Mouse (Mus musculus): ENCODE measurements around the gene Cacng6. TPM values are rescaled to one million over a fixed set of nuclear protein-coding genes. Genes with fewer than 3 reads are reported as not detected.

The Cacng6 gene
- polyA plus RNA-seq (2015; fragmentation: Nextera tagmentation; extraction: Ambion mirVana): 0.33 TPM in 1 of 2 replicates, not detected in the other

GRCm38 (mm10) chr7:3423895-3424294 lies at the start of gene Cacng6:
Gene Cacng6 (plus strand): TSS chr7:3424195.
- Histone ChIP-seq H3K9ac (no peak within 1 kb of the TSS), H3K4me2 (replicated peaks) (peak within 1 kb of the TSS; percentile 50), H3K27ac (no peak within 1 kb of the TSS), H3K9me3 (no peaks in the 10 kb centered on the region), H3K27me3 (replicated peaks) (peaks cover 32% of the 10 kb centered on the region), H3K4me1 (replicated peaks) (peaks cover 3% of the 10 kb centered on the region; the same call in 1 of the 2 replicates), H3K36me3 (no peaks in the 10 kb centered on the region), H3K4me3 (replicated peaks) (peak within 1 kb of the TSS; percentile 20)
- ATAC-seq: no peak
- 53% methylated on average over 4 of the region's 4 CpGs for WGBS

- no peak for ATAC-seq
- Histone ChIP-seq H3K4me1 (replicated peaks) (no peaks in the 10 kb centered on the region), H3K9ac (no peak overlapping the region), H3K4me3 (replicated peaks) (no peak overlapping the region), H3K27me3 (replicated peaks) (no peaks in the 10 kb centered on the region), H3K4me2 (replicated peaks) (no peak overlapping the region), H3K27ac (no peak overlapping the region), H3K9me3 (no peaks in the 10 kb centered on the region), H3K36me3 (no peaks in the 10 kb centered on the region)
- 60% methylated on average over 4 of the region's 4 CpGs for WGBS
Observed at GRCm38 (mm10) chr7:3376831-3377230, 47.2 kb upstream of the Cacng6 start.

DNA sequence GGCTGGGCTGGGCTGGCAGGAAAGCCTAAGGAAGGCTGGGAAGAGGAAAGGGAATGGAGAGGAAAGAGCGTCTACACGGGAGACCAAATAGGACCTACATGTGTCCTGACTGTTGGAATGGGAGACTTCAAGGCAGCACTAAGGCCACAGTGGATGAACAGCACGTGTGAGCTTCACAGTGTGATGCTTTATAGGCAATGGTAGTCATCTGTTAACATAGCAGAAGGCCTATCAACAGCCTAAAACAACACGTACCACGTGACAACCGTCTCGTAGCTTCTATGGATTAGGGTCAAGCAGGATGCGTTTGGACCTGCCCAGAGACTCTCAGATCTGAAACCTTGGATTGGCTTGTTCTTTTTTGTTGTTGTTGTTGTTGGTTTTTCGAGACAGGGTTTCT lies 41.9 kb upstream of the Cacng6 start:
- no peaks in the 10 kb centered on the region for H3K36me3 ChIP-seq
- H3K4me2 ChIP-seq (replicated peaks): no peak overlapping the region
- no peaks in the 10 kb centered on the region for H3K9me3 ChIP-seq
- 84% methylated on average over 9 of the region's 9 CpGs for WGBS
- no peaks in the 10 kb centered on the region for H3K27me3 ChIP-seq (replicated peaks)
- no peaks in the 10 kb centered on the region for H3K4me1 ChIP-seq (replicated peaks)
- H3K4me3 ChIP-seq (replicated peaks): no peak overlapping the region
- no peak for ATAC-seq
- H3K9ac ChIP-seq: no peak overlapping the region
- H3K27ac ChIP-seq: no peak overlapping the region

GRCm38 (mm10) chr7:3384807-3385319 lies 39.1 kb upstream of the Cacng6 start:
- H3K27me3 ChIP-seq (replicated peaks): no peaks in the 10 kb centered on the region
- no peak overlapping the region for H3K4me2 ChIP-seq (replicated peaks)
- no peaks in the 10 kb centered on the region for H3K9me3 ChIP-seq
- H3K4me1 ChIP-seq (replicated peaks): no peaks in the 10 kb centered on the region
- no peak overlapping the region for H3K4me3 ChIP-seq (replicated peaks)
- WGBS: 90% methylated on average over 5 of the region's 5 CpGs
- no peak for ATAC-seq
- no peak overlapping the region for H3K9ac ChIP-seq
- H3K27ac ChIP-seq: no peak overlapping the region
- H3K36me3 ChIP-seq: no peaks in the 10 kb centered on the region

GRCm38 (mm10) chr7:3386036-3386730 lies 37.8 kb upstream of the Cacng6 start:
- no peaks in the 10 kb centered on the region for H3K9me3 ChIP-seq
- H3K4me1 ChIP-seq (replicated peaks): no peaks in the 10 kb centered on the region
- WGBS: 75% methylated on average over 6 of the region's 6 CpGs
- no peaks in the 10 kb centered on the region for H3K27me3 ChIP-seq (replicated peaks)
- no peak overlapping the region for H3K27ac ChIP-seq
- no peak overlapping the region for H3K4me2 ChIP-seq (replicated peaks)
- ATAC-seq: no peak
- H3K4me3 ChIP-seq (replicated peaks): no peak overlapping the region
- H3K36me3 ChIP-seq: no peaks in the 10 kb centered on the region
- no peak overlapping the region for H3K9ac ChIP-seq

- Histone ChIP-seq H3K36me3 (no peaks in the 10 kb centered on the region), H3K4me1 (replicated peaks) (no peaks in the 10 kb centered on the region), H3K27me3 (replicated peaks) (no peaks in the 10 kb centered on the region), H3K9me3 (no peaks in the 10 kb centered on the region), H3K4me3 (replicated peaks) (no peak overlapping the region), H3K4me2 (replicated peaks) (no peak overlapping the region), H3K27ac (no peak overlapping the region), H3K9ac (no peak overlapping the region)
- no peak for ATAC-seq
- WGBS: 83% methylated on average over 18 of the region's 18 CpGs
Observed at GRCm38 (mm10) chr7:3387761-3388160, 36.2 kb upstream of the Cacng6 start.

- Histone ChIP-seq H3K36me3 (no peaks in the 10 kb centered on the region), H3K9ac (no peak overlapping the region), H3K4me2 (replicated peaks) (no peak overlapping the region), H3K27ac (no peak overlapping the region), H3K4me1 (replicated peaks) (no peaks in the 10 kb centered on the region), H3K27me3 (replicated peaks) (no peaks in the 10 kb centered on the region), H3K4me3 (replicated peaks) (no peak overlapping the region), H3K9me3 (no peaks in the 10 kb centered on the region)
- ATAC-seq: no peak
- 62% methylated on average over 6 of the region's 6 CpGs for whole genome bisulfite sequencing
Observed at GRCm38 (mm10) chr7:3388885-3389284, 35.1 kb upstream of the Cacng6 start.

DNA sequence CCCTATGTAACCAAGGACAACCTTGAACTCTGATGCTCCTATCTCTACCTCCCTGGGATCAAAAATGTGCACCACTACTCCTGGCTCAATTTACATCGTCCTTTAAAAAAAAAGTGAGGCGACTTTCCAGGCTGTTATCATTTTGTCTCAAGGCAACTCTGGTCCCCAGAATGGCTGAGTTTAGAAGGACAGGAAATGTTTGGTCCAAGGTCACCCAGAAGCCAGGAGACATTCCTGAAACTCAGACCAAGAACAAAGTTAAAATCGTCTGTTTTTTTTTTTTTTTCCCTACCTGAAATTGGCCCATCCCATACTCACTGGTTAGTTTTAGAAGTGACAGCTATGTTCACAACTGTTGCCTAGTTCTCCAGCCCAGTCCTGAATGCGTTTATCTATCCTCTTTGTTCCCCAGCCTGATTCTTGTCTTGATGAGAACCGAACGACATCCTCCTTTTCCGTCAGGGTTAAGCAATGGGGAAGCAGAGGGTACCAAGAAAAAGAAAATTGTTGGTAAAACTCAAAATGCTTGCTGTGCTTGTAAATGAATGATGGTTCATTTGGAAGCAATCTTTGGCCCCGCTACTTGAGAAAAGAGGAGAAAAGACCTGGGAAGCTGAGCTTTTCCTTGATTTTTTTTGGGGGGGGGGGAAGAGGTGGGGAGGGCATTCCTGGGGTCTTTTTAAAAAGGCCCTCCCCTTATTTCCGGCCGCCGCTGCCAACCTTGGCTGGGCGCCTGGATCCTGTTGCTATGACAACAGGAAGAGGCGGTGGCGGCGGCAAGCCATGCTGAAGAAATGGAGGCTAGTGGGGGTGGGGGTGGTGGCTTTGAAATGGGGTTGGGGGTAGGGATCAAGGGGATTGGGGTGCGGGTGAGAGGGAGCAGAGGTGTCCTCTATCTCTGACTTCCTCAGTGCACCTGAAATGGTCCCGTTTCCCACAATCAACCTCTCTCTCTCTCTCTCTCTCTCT lies 34.3 kb upstream of the Cacng6 start:
- ATAC-seq: no peak
- H3K36me3 ChIP-seq: no peaks in the 10 kb centered on the region

GRCm38 (mm10) chr7:3390413-3391080 lies 33.4 kb upstream of the Cacng6 start, which contains the start of gene Cacng8:
Gene Cacng8 (plus strand): TSS chr7:3390683.
- peak within 1 kb of the TSS; percentile 54 for H3K4me2 ChIP-seq (replicated peaks)
- no peaks in the 10 kb centered on the region for H3K27me3 ChIP-seq (replicated peaks)
- no peak within 1 kb of the TSS for H3K9ac ChIP-seq
- no peaks in the 10 kb centered on the region for H3K36me3 ChIP-seq
- ATAC-seq: no peak
- H3K27ac ChIP-seq: no peak within 1 kb of the TSS
- 0% methylated on average over 7 of the region's 7 CpGs for WGBS
- H3K4me1 ChIP-seq (replicated peaks): no peaks in the 10 kb centered on the region
- peak within 1 kb of the TSS; percentile 26 for H3K4me3 ChIP-seq (replicated peaks)
- H3K9me3 ChIP-seq: no peaks in the 10 kb centered on the region

More for the DNA sequence above, 34.3 kb upstream of the Cacng6 start:
- Histone ChIP-seq H3K27me3 (replicated peaks) (no peaks in the 10 kb centered on the region), H3K4me1 (replicated peaks) (no peaks in the 10 kb centered on the region), H3K4me3 (replicated peaks) (peak overlapping the region; percentile 19; the same call in 1 of the 2 replicates), H3K9ac (no peak overlapping the region), H3K4me2 (replicated peaks) (peak overlapping the region; percentile 54), H3K27ac (no peak overlapping the region), H3K9me3 (no peaks in the 10 kb centered on the region)
- WGBS: 2% methylated on average over 17 of the region's 17 CpGs

GRCm38 (mm10) chr7:3391081-3391451 lies 32.9 kb upstream of the Cacng6 start:
- Histone ChIP-seq H3K4me3 (replicated peaks) (peak overlapping the region; percentile 26), H3K4me1 (replicated peaks) (no peaks in the 10 kb centered on the region), H3K4me2 (replicated peaks) (peak overlapping the region; percentile 54), H3K36me3 (no peaks in the 10 kb centered on the region), H3K27me3 (replicated peaks) (no peaks in the 10 kb centered on the region), H3K27ac (no peak overlapping the region), H3K9ac (no peak overlapping the region), H3K9me3 (no peaks in the 10 kb centered on the region)
- 5% methylated on average over 12 of the region's 12 CpGs for WGBS
- no peak for ATAC-seq

DNA sequence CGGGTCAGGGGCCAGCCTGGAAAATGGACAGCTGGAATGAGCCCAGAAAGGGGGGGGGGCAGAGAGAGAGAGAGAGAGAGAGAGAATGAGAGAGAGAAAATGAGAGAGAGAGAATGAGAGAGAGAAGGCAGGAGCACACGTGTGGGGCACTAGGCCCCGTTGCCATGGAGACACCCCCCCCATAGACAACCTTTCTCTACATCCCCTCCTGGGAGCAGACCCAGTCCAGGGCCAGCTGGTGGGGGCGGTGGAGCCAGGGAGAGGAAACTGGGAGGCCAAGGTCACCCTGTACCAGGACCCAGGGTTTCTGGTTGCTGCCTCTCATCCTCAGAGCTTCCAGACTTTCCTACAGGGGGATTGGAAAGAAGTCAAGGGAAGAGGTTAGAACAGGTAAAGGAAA lies 32.2 kb upstream of the Cacng6 start:
- H3K4me2 ChIP-seq (replicated peaks): peak overlapping the region; percentile 54; the same call in 1 of the 2 replicates
- H3K27ac ChIP-seq: no peak overlapping the region
- WGBS: 18% methylated on average over 4 of the region's 4 CpGs
- no peaks in the 10 kb centered on the region for H3K9me3 ChIP-seq
- no peak for ATAC-seq
- no peak overlapping the region for H3K9ac ChIP-seq
- no peaks in the 10 kb centered on the region for H3K27me3 ChIP-seq (replicated peaks)
- no peak overlapping the region for H3K4me3 ChIP-seq (replicated peaks)
- no peaks in the 10 kb centered on the region for H3K4me1 ChIP-seq (replicated peaks)
- no peaks in the 10 kb centered on the region for H3K36me3 ChIP-seq

DNA sequence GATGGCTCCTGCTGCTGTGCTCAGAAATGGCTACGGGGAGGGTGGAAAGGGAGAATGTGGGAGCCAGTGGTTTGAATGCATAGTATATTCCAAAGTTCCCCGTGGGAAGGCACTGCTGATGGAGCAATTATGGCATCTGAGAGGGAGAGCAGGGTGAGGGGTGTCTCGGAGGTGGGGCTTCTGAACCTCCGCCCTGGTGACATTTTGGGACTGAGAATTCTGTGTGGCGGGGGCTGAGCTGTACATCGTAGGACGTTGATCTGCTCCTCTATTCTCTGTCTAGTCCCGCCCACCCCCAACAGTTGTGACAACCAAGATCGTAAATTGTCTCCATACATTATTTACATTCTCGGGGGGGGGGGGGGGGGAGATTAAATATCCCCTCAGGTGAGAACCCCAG lies 26.6 kb upstream of the Cacng6 start:
- Histone ChIP-seq H3K4me2 (replicated peaks) (no peak overlapping the region), H3K9me3 (no peaks in the 10 kb centered on the region), H3K4me1 (replicated peaks) (no peaks in the 10 kb centered on the region), H3K9ac (no peak overlapping the region), H3K36me3 (no peaks in the 10 kb centered on the region), H3K4me3 (replicated peaks) (no peak overlapping the region), H3K27ac (no peak overlapping the region), H3K27me3 (replicated peaks) (no peaks in the 10 kb centered on the region)
- ATAC-seq: no peak
- WGBS: 58% methylated on average over 10 of the region's 10 CpGs

Measured in intestine, embryonic 15.5 days (tissue).